Mouse (Mus musculus): ENCODE results near the gene Ptpn11. TPM values are rescaled to one million over a fixed set of nuclear protein-coding genes. Genes with fewer than 3 reads are reported as not detected.

Gene Ptpn11
- total RNA-seq, 1 experiment from 2014 or later, result 92.7 TPM

DNA sequence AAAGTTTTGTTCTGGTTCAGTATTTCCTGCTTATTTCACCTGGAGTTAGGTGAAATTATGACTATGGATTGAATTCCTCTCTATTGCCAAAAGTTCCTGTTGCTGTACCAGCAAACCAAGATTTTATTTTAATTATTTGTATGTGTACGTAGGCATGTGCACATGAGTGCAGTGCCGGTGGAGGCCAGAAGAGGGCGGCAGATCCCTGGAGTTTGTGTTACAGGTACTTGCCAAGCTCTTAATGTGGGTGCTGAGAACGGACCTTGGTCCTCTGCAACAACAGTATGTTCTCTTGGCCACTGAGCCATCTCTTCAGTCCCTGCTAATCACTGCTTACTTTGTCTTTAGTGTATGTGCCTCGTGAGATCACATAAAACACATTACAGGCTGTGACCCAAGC is 109.4 kb downstream of the Ptpn11 start:
- DNase-seq, result no peak

Other genes starting within 250 kb of the Ptpn11 start
- gene Rph3a, start 181.3 kb downstream of the Ptpn11 start, total RNA-seq (2021), result 2.5 and 4.5 TPM in 2 replicates
- gene Rpl6, start 13.1 kb upstream of the Ptpn11 start, total RNA-seq (2021), result 923 and 949 TPM in 2 replicates
- gene Hectd4, start 28.8 kb upstream of the Ptpn11 start, total RNA-seq (2021), result 29.8 and 35.7 TPM in 2 replicates
- gene Trafd1, start 194.2 kb upstream of the Ptpn11 start, total RNA-seq (2021), result 28.1 and 50.7 TPM in 2 replicates
- gene Naa25, start 206.5 kb upstream of the Ptpn11 start, total RNA-seq (2021), result 35.2 and 38.6 TPM in 2 replicates